Mouse (Mus musculus): ENCODE measurements at regions not wholly inside any gene's neighbourhood (a gene's known extent, or its start where the extent isn't known, plus 50 kb on each side); places are given as distances from the start of the nearest gene placed in this dataset.
"Not testable (repeated sequence)": the region's sequence is repeated elsewhere in the genome, so short reads cannot be mapped to it uniquely, and the experiment has no call there.

DNA sequence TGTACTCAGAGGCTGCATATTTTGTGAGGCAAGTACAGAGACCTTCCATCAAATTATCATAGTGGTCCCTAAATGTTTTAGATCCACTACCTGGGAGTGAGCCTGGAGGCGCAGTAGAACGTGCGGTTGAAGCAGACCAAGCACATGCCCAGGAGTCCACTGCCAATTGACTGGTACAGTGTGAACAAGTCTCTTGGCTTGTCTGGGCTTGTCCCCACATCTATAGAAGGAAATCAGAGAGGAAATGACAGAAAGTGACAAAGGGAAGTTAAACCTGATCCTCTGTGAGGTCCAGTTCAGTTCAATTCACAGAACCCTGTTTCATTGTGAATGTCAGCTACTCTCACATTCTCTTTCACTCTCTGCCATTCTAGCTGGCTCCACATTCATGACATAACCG is 151.0 kb upstream of the 2610301B20Rik start:
- Histone ChIP-seq H3K27ac (ENCODE audit: low read depth, low read length) (no peak overlapping the region), H3K9me3 (ENCODE audit: control insufficient read depth) (no peaks in the 10 kb centered on the region), H3K9ac (ENCODE audit: low read depth, low read length) (no peak overlapping the region), H3K36me3 (ENCODE audit: control insufficient read depth, insufficient read depth) (no peaks in the 10 kb centered on the region), H3K27me3 (replicated peaks; ENCODE audit: control insufficient read depth, insufficient read depth, low read length) (no peaks in the 10 kb centered on the region), H3K4me1 (replicated peaks; ENCODE audit: control insufficient read depth, insufficient read depth, low read length) (no peaks in the 10 kb centered on the region), H3K4me2 (replicated peaks; ENCODE audit: low read depth) (no peak overlapping the region), H3K4me3 (ENCODE audit: low read depth, low read length) (no peak overlapping the region)
- no peak for TF ChIP-seq CTCF (IDR thresholded peaks at IDR 0.05; ENCODE audit: low read depth)
- no peak for ATAC-seq
- WGBS, result 84% methylated on average over 4 of the region's 4 CpGs

DNA sequence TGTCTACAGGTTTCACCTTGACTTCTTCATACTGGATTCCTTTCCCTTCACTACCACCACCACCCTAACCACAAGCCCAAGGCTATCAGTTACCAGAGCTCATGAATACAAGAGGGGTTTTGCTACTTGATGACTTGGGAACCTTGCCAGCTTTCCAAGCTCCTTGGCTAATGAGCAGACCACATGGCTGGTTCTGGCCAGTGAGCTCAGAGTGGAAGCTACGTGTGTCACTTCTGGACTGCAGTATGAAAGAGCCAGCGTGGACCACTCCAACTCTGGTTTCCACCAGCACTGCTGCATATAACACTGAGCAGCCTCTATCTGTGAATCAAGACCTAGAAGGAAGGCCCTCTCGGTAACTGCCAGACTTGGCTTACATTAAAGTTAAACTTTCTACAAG is 146.4 kb upstream of the 2610301B20Rik start:
- Histone ChIP-seq H3K36me3 (ENCODE audit: control insufficient read depth, insufficient read depth) (no peaks in the 10 kb centered on the region), H3K9me3 (ENCODE audit: control insufficient read depth) (no peaks in the 10 kb centered on the region), H3K4me1 (replicated peaks; ENCODE audit: control insufficient read depth, insufficient read depth, low read length) (no peaks in the 10 kb centered on the region), H3K4me3 (ENCODE audit: low read depth, low read length) (no peak overlapping the region), H3K9ac (ENCODE audit: low read depth, low read length) (no peak overlapping the region), H3K4me2 (replicated peaks; ENCODE audit: low read depth) (no peak overlapping the region), H3K27me3 (replicated peaks; ENCODE audit: control insufficient read depth, insufficient read depth, low read length) (no peaks in the 10 kb centered on the region), H3K27ac (ENCODE audit: low read depth, low read length) (no peak overlapping the region)
- no peak for ATAC-seq
- TF ChIP-seq CTCF (IDR thresholded peaks at IDR 0.05; ENCODE audit: low read depth), result no peak
- WGBS, result 77% methylated on average over 3 of the region's 3 CpGs

DNA sequence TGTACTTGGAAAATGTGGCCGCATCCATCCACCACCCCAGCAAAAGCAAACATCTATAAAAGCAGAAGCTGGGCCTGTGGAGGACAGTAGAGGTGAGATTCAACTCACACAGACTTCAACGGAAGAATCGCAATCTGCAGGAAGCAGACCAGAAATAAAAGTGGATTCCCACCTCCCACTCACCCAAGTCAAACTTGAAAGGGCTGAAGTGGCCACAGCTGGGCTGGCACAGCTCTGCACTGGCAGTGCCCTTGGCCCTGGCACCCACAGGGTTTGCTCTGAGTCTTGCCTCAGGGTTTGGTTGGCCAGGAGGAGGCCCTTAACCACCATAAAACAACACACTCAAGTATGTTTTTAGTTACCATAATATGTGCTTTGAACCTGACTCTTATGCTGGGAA is 129.1 kb upstream of the 2610301B20Rik start:
- no peak overlapping the region for H3K4me2 ChIP-seq (replicated peaks; ENCODE audit: low read depth)
- no peak overlapping the region for H3K9ac ChIP-seq (ENCODE audit: low read depth, low read length)
- no peaks in the 10 kb centered on the region for H3K36me3 ChIP-seq (ENCODE audit: control insufficient read depth, insufficient read depth)
- H3K27me3 ChIP-seq (replicated peaks; ENCODE audit: control insufficient read depth, insufficient read depth, low read length), result no peaks in the 10 kb centered on the region
- no peak overlapping the region for H3K4me3 ChIP-seq (ENCODE audit: low read depth, low read length)
- H3K4me1 ChIP-seq (replicated peaks; ENCODE audit: control insufficient read depth, insufficient read depth, low read length), result no peaks in the 10 kb centered on the region
- H3K27ac ChIP-seq (ENCODE audit: low read depth, low read length), result no peak overlapping the region
- ATAC-seq, result no peak
- no peaks in the 10 kb centered on the region for H3K9me3 ChIP-seq (ENCODE audit: control insufficient read depth)
- WGBS, result 78% methylated on average over 3 of the region's 3 CpGs
- no peak for TF ChIP-seq CTCF (IDR thresholded peaks at IDR 0.05; ENCODE audit: low read depth)

DNA sequence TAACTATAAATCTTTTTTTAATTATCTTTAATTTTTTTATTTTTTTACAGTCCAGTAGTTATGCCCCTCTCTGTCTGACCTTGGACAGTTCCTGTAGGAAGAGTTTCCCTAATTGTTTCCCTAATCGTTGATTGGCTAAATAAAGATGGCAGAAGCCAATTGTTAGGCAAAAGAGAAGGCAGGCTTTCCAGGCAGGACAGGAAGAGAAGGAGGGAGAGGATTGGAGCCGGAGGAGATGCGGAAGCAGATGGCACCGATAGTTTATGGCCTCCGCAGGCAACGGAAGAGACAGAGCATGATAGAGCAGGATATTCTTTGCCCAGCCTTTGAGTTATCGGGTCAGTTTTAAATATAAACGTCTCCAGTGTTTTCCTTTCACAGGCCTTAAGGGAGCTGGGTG is 125.5 kb upstream of the 2610301B20Rik start:
- Histone ChIP-seq H3K9ac (ENCODE audit: low read depth, low read length) (no peak overlapping the region), H3K4me1 (replicated peaks; ENCODE audit: control insufficient read depth, insufficient read depth, low read length) (no peaks in the 10 kb centered on the region), H3K4me3 (ENCODE audit: low read depth, low read length) (no peak overlapping the region), H3K27me3 (replicated peaks; ENCODE audit: control insufficient read depth, insufficient read depth, low read length) (no peaks in the 10 kb centered on the region), H3K4me2 (replicated peaks; ENCODE audit: low read depth) (no peak overlapping the region), H3K27ac (ENCODE audit: low read depth, low read length) (no peak overlapping the region), H3K36me3 (ENCODE audit: control insufficient read depth, insufficient read depth) (no peaks in the 10 kb centered on the region), H3K9me3 (ENCODE audit: control insufficient read depth) (no peaks in the 10 kb centered on the region)
- TF ChIP-seq CTCF (IDR thresholded peaks at IDR 0.05; ENCODE audit: low read depth), result no peak
- WGBS, result 82% methylated on average over 8 of the region's 8 CpGs
- no peak for ATAC-seq

DNA sequence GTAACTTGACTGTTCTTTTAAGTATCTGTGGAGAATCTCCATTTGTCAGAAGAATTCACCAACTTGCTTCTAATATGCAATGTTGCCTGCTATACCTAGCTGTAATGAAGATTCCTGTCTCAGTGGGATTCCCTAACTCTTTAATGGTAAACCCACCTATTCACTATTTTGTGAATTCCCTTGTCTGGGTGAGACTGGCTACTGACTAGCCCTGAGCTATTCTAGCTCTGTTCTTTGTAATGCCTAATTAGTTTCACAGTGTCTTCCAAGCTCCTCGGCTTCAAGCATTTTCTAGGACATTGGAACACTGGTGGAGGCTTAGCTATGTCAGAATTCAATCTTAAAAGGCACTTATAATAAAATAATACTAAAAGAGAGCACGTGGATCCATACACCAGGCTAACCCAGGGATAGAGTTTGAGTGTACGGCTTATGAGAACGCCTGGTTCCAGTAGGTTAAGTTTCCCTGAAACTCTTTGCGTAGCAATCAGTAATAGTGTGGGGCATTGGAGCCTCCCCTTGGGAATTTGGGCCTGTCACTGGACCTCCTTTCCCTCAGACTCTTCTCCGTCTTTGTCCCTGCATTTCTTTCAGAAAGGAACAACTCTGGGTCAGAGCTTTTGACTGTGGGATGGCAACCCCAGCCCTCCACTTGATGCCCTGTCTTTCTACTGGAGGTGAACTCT is 123.8 kb upstream of the 2610301B20Rik start:
- H3K4me2 ChIP-seq (replicated peaks; ENCODE audit: low read depth); H3K27ac ChIP-seq (ENCODE audit: low read depth, low read length); H3K36me3 ChIP-seq (ENCODE audit: control insufficient read depth, insufficient read depth); H3K9ac ChIP-seq (ENCODE audit: low read depth, low read length); H3K4me1 ChIP-seq (replicated peaks; ENCODE audit: control insufficient read depth, insufficient read depth, low read length); ATAC-seq; H3K9me3 ChIP-seq (ENCODE audit: control insufficient read depth); H3K27me3 ChIP-seq (replicated peaks; ENCODE audit: control insufficient read depth, insufficient read depth, low read length); H3K4me3 ChIP-seq (ENCODE audit: low read depth, low read length): not testable (repeated sequence)
- 76% methylated on average over 6 of the region's 6 CpGs for WGBS

DNA sequence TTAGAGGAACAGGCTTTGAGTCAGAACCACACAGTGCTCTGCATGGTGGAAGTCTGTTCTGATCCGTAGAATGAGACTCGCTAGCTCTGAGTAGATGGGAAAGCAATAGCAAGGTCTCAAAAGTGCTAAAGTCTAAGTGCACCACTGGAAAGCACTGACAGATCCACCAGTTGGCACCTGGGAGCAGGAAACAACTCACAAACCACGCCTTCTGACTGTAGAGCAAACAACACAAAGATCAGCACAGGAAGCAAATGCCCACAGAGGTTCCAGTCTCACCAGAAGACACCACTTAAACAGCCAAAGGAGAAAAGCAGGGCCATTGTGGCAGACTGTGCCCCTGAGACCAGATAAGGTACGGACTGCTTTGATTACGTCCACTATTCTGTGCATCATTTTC is 121.1 kb upstream of the 2610301B20Rik start:
- Histone ChIP-seq H3K9me3 (ENCODE audit: control insufficient read depth) (no peaks in the 10 kb centered on the region), H3K27ac (ENCODE audit: low read depth, low read length) (no peak overlapping the region), H3K4me1 (replicated peaks; ENCODE audit: control insufficient read depth, insufficient read depth, low read length) (no peaks in the 10 kb centered on the region), H3K4me2 (replicated peaks; ENCODE audit: low read depth) (no peak overlapping the region), H3K4me3 (ENCODE audit: low read depth, low read length) (no peak overlapping the region), H3K27me3 (replicated peaks; ENCODE audit: control insufficient read depth, insufficient read depth, low read length) (no peaks in the 10 kb centered on the region), H3K36me3 (ENCODE audit: control insufficient read depth, insufficient read depth) (no peaks in the 10 kb centered on the region), H3K9ac (ENCODE audit: low read depth, low read length) (no peak overlapping the region)
- ATAC-seq, result no peak
- no peak for TF ChIP-seq CTCF (IDR thresholded peaks at IDR 0.05; ENCODE audit: low read depth)
- 76% methylated on average over 5 of the region's 5 CpGs for WGBS

DNA sequence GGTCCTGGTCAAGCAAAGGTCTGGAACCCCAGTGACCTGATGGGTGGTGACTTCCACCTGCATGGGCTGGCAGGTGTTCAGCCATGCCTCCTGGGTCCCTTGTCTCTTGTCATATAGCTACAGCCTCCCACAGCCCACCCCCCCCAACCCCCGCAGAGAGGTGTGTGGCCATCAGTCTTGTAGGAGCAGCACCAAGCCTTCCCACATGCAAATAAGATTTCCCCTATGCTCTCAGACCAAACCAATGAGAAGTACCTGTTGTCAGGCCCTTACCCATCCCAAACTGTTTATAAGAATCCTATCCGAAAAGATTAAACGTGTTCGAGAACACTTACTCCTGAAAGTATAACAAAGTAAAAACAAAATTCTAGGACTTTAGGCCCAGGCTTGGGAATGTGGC is 114.8 kb upstream of the 2610301B20Rik start:
- H3K27ac ChIP-seq (ENCODE audit: low read depth, low read length), result no peak overlapping the region
- no peaks in the 10 kb centered on the region for H3K27me3 ChIP-seq (replicated peaks; ENCODE audit: control insufficient read depth, insufficient read depth, low read length)
- no peak for TF ChIP-seq CTCF (IDR thresholded peaks at IDR 0.05; ENCODE audit: low read depth)
- 91% methylated on average over 4 of the region's 4 CpGs for WGBS
- no peak for ATAC-seq
- no peak overlapping the region for H3K4me3 ChIP-seq (ENCODE audit: low read depth, low read length)
- no peak overlapping the region for H3K4me2 ChIP-seq (replicated peaks; ENCODE audit: low read depth)
- no peaks in the 10 kb centered on the region for H3K36me3 ChIP-seq (ENCODE audit: control insufficient read depth, insufficient read depth)
- H3K9me3 ChIP-seq (ENCODE audit: control insufficient read depth), result no peaks in the 10 kb centered on the region
- no peak overlapping the region for H3K9ac ChIP-seq (ENCODE audit: low read depth, low read length)
- H3K4me1 ChIP-seq (replicated peaks; ENCODE audit: control insufficient read depth, insufficient read depth, low read length), result no peaks in the 10 kb centered on the region

All from intestine, postnatal 0 days (tissue).